Mouse (Mus musculus) brain, embryonic 14.5 days (tissue): ENCODE data around the gene Camsap3. TPM values are rescaled to one million over a fixed set of nuclear protein-coding genes. Genes with fewer than 3 reads are reported as not detected.

ENCODE experiments used
- DNase-seq: peaks from one replicate; pipeline ENCODE4 v3.0.0-alpha.2; 2011; ENCODE audit warnings: low read depth
- CTCF ChIP-seq: fragments of 200-500 bp; IDR thresholded peaks from 2 replicates; pipeline ENCODE4 v1.5.1; 2012; ENCODE audit warnings: inconsistent platforms, mild to moderate bottlenecking, moderate library complexity, borderline replicate concordance; ENCODE audit not compliant: insufficient read depth, insufficient read length; ENCODE audit errors: extremely low read depth
- POLR2A ChIP-seq: fragments of 200-500 bp; IDR thresholded peaks from 2 replicates; pipeline ENCODE4 v1.6.1; 2012; ENCODE audit warnings: mild to moderate bottlenecking, inconsistent platforms, borderline replicate concordance; ENCODE audit not compliant: poor library complexity, insufficient read depth, insufficient read length, severe bottlenecking; ENCODE audit errors: extremely low read depth
- polyA plus RNA-seq: library from polyadenylated mRNA; depleted of rRNA; stranded (reverse); fragments of >200 nt; gene quantifications from 2 replicates; pipeline ENCODE4 v1.2.3, GENCODE M21; 2012; rRNA removed

The Camsap3 gene
- polyA plus RNA-seq: 58.4 and 86.3 TPM in 2 replicates

DNA sequence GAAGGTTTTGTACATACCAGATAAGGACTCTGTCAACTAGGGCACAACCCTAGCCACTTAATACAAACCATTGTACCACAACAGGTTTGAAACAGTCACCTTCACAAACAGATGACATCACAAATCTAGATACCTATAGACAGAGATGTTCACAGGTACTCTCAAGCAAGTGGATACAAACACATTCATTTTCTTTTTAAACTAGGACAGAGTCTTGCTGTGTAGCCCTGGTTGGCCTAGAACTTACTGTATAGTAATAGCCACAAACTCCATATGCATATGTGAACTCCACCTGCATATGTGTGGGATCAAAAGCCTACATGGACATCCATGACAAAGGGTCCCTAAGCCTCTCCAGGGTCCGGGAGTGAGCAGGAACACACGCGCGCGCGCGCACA, at the start of gene Camsap3:
Camsap3 (plus strand) TSS at position 301 of the 398 bp plus-strand sequence.
- no peak for TF ChIP-seq CTCF
- no peak for TF ChIP-seq POLR2A

GRCm38 (mm10) chr8:3537666-3538065, 49.4 kb upstream of the Camsap3 start:
- no peak for TF ChIP-seq CTCF
- TF ChIP-seq POLR2A: no peak
- DNase-seq: no peak

More for the DNA sequence above, at the start of gene Camsap3:
- DNase-seq: no peak

GRCm38 (mm10) chr8:3539146-3539545, 47.9 kb upstream of the Camsap3 start:
- TF ChIP-seq CTCF (no peak), POLR2A (no peak)
- DNase-seq: no peak

DNA sequence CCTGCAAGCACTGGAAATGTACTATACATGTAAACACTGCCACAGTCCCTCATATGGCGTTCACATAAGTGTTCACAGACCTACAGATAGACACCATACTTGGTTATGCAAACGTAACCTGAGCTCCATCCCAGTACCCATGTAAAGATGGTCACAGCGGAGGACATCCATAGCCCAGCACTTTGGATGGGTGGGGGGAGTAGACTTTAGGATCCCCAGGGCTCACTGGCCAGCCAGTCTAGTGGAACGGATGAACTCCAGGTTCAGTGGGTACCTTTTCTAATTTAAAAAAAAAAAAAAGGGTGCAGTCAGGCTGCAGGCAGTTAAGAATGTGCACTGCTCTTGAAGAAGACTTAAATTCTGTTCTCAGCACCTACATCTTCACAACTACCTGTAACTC, 47.0 kb upstream of the Camsap3 start:
- DNase-seq: no peak
- no peak for TF ChIP-seq CTCF
- TF ChIP-seq POLR2A: no peak

- DNase-seq: no peak
- TF ChIP-seq POLR2A (no peak), CTCF (no peak)
Observed at GRCm38 (mm10) chr8:3546511-3546910, 40.6 kb upstream of the Camsap3 start.

DNA sequence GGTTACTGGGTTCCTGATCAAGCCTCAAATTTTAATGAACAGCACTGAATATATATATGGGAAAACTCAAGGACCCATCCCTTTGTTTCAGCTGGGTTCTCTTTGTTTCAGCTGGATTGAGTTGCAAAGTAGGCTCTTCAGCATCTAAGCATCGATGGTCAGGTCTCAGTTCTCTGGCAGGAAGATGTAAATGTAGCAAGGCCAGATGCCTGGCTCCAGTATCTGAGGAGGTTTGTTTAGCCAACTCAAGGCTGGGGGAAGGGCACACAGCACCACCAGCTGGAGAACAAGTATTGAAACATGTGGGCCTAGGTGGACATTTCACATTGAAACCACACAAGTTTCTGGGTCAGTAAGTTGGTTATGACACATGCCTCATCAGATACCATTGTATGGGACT, 34.9 kb upstream of the Camsap3 start:
- no peak for DNase-seq
- TF ChIP-seq CTCF (no peak), POLR2A (no peak)

DNA sequence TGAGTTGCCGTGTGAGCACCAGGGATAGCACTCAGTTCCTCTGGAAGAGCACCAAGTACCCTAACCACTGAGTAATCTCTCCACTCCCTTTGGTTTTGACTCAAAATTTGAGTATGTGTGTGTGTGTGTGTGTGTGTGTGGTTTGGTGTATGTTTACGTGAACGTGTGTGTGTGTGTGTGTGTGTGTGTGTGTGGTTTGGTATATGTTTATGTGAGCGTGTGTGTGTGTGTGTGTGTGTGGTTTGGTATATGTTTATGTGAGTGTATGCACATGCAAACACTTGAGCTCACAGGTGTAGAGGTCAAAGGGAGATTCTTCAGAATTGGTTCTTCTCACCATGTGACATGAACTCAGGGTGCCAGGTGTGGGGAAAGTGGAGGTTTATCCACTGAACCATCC, 31.0 kb upstream of the Camsap3 start:
- TF ChIP-seq POLR2A (no peak), CTCF (no peak)
- DNase-seq: peak; percentile 6

GRCm38 (mm10) chr8:3567641-3568371, 19.3 kb upstream of the Camsap3 start, which contains the start of gene C330021F23Rik:
Gene C330021F23Rik (plus strand): TSS chr8:3567990.
- TF ChIP-seq CTCF: no peak
- no peak for TF ChIP-seq POLR2A
- DNase-seq: peak; percentile 51

GRCm38 (mm10) chr8:3568378-3568777, 18.7 kb upstream of the Camsap3 start:
- no peak for TF ChIP-seq POLR2A
- no peak for TF ChIP-seq CTCF
- DNase-seq: no peak

- DNase-seq: no peak
- no peak for TF ChIP-seq POLR2A
- TF ChIP-seq CTCF: no peak
Observed at GRCm38 (mm10) chr8:3569784-3570183, 17.3 kb upstream of the Camsap3 start.

DNA sequence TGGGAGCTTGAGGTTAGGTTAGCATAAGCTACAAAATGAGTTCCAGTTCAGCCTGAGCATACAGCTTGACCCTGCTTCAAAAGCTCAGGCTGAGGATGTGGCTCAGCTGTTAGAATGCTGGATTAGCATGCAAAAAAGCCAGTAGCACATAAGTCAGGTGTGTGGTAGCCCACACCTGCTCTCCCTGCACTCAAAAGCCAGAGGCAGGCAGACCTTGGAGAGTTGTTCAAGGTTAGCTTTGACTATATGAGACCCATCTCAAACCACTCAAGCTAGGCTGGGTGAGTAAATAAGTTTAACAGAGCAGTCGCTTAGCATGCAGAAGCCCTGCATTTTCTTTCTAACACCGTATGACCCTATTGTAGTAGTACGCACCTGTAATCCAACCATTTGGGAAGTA, 12.5 kb upstream of the Camsap3 start:
- no peak for TF ChIP-seq CTCF
- no peak for TF ChIP-seq POLR2A

More for the DNA sequence above, 12.5 kb upstream of the Camsap3 start:
- DNase-seq: no peak
